Mouse (Mus musculus) C2C12 (cell line): ENCODE results near the gene Pde2a.
"Not testable (repeated sequence)": the region's sequence is repeated elsewhere in the genome, so short reads cannot be mapped to it uniquely, and the experiment has no call there.

Experiments
- CEBPB ChIP-seq: IDR thresholded peaks from one replicate; pipeline ENCODE4 v1.6.1; 2011; ENCODE audit warnings: low read depth, mild to moderate bottlenecking, control low read depth, moderate library complexity
- CTCF ChIP-seq: IDR thresholded peaks from one replicate; pipeline ENCODE4 v1.5.1; 2011; ENCODE audit not compliant: control insufficient read depth, insufficient read depth, insufficient read length
- FOSL1 ChIP-seq: IDR thresholded peaks from one replicate; pipeline ENCODE4 v1.8.0; 2011; ENCODE audit warnings: mild to moderate bottlenecking, low read length; ENCODE audit not compliant: poor library complexity, insufficient read depth, severe bottlenecking
- MAX ChIP-seq: IDR thresholded peaks from one replicate; pipeline ENCODE4 v1.6.1; 2011; ENCODE audit warnings: mild to moderate bottlenecking, control low read depth
- MYOD1 ChIP-seq: IDR thresholded peaks from one replicate; pipeline ENCODE4 v1.6.1; 2011; ENCODE audit warnings: low read depth; ENCODE audit not compliant: control insufficient read depth, insufficient read length
- MYOG ChIP-seq: IDR thresholded peaks from one replicate; pipeline ENCODE4 v1.6.1; 2011; ENCODE audit not compliant: control insufficient read depth, insufficient read length; ENCODE audit errors: extremely low read depth
- USF1 ChIP-seq: IDR thresholded peaks from one replicate; pipeline ENCODE4 v1.6.1; 2011; ENCODE audit warnings: low read depth, mild to moderate bottlenecking, control low read depth, moderate library complexity

- not testable (repeated sequence) for TF ChIP-seq CTCF, MYOD1, CEBPB, MYOG, MAX, FOSL1, USF1
Measured at GRCm38 (mm10) chr7:101559393-101559792, 137.9 kb downstream of the Pde2a start.
